Mouse (Mus musculus) liver, embryonic 14 days (tissue): Measurements from ENCODE around the gene Pbxip1. TPM values are rescaled to one million over a fixed set of nuclear protein-coding genes. Genes with fewer than 3 reads are reported as not detected.

ENCODE experiments used
- polyA plus RNA-seq: library from polyadenylated mRNA; depleted of rRNA; stranded (reverse); fragments of >200 nt; gene quantifications from 2 replicates; pipeline ENCODE4 v1.2.3, GENCODE M21; 2012; rRNA removed

Pbxip1 gene
- polyA plus RNA-seq = 2.9 and 3.3 TPM in 2 replicates

GRCm38 (mm10) chr3:89436176-89437113 lies at the start of gene Pbxip1:
Gene Pbxip1, plus strand, starts transcription at chr3:89436706.

DNA sequence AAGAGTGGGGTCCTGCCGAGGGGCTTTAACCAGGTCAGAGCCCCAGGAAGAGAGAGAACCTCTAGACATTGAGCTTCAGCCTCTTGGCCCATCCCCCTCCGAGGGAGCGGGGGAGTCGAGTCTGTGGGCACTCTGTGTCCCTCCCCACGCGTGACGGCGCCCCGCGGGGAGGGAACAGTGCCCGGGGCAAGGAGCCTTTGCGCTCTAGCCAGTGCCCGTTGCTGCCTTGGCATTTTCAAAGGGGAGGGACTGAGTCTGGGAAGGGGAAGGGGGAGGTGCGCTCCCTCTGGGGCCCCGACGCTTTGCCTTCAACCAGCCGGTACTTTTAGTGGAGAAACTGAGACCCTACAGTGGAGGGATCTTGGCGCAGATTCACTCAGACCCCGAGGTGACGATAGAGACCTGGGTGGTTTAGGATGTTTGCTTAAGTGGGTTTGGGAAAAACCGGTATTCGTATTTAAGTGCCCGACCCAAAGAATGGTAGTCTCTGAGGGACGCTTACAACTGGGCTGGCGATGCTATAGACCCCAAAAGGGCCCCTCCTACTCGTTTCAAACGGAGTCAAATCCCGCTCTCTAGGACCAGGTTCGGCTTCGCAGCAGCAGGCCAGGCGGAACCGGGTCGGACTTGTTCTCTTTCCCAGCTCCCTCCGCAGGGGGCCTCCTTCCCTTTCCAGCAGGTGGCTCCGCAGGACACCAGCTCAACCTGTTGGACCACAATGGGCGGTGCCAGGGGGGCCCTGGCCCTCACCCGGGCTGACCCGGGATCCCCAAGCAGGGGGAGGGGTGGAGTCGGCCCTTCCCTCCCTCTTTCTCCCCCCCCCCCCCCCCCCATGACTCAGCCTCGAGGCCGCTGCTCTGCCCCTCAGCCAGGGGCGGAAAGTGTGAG lies 42.3 kb upstream of the Pbxip1 start, which contains the start of gene Zbtb7b:
Gene Zbtb7b (minus strand): TSS at position 771 of the 888 bp plus-strand sequence.

DNA sequence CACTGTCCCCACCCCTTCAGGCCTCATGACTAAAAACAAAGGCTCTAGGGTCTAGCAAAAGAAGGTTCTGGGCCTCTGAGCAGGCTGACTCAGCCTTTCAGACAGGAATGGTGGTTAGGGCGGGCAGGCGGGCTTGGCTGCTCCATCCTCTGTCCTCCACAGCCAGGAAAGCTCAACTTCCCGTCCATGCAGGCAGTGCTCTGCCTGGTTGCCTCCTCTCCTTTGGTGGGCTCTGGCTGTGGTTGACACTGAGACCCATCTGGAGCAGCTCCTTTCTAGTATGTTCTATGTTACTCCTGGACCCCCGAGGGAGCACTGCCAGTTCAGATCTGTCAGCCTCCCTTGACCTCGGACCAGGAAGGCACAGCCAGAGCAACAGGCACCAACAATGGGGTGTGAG lies 33.8 kb upstream of the Pbxip1 start, which contains the start of gene Lenep:
Gene Lenep (minus strand): TSS at position 101 of the 400 bp plus-strand sequence.

DNA sequence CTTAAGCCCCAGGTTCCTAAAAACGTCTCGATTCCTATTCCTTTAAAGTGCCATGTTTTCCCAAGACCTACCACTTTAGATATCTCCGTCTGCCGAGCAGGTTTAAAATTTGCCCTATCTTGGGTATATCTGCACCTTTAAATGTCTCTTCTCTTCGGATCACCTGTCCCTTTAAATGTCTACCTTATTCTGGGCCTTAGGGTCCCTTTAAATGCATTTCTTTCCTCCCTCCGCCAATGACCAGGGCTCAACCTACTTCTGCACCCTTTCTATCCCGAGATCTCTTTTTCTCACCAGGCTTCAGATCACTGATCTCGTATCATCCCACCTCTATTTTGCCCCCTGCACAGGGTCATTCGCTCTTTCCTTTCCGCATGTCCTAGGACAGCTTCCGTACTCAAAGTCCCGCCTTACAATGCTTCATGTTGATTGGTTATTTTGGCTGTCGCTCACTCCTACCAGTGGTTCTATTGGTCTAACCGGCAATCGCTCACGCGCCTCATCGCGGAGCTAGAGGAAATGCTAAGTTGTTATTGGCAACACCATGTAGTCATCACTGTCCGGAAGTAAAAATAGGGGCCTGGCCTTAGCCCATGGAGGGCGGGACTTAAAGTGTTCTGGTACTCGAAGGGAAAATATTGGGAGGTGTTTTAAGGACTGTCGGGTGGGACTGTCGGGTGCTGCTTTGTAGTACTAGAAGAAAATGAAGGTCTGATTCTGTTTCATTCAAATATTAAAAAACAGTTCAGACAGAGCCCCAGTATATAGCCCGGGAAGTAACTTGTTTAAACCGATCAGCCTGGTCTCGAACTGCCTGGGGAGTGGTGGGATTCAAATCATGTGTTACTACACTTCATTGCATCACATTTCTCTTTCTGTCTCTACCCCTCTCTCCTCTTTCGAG lies 24.8 kb upstream of the Pbxip1 start, which contains the start of gene Flad1:
Gene Flad1 (minus strand): TSS at position 381 of the 904 bp plus-strand sequence.

GRCm38 (mm10) chr3:89418170-89418860 lies 18.2 kb upstream of the Pbxip1 start, which contains the start of the genes Cks1b and Shc1:
Gene Cks1b, minus strand, starts transcription at chr3:89418383.
Gene Shc1, plus strand, starts transcription at chr3:89418443.

DNA sequence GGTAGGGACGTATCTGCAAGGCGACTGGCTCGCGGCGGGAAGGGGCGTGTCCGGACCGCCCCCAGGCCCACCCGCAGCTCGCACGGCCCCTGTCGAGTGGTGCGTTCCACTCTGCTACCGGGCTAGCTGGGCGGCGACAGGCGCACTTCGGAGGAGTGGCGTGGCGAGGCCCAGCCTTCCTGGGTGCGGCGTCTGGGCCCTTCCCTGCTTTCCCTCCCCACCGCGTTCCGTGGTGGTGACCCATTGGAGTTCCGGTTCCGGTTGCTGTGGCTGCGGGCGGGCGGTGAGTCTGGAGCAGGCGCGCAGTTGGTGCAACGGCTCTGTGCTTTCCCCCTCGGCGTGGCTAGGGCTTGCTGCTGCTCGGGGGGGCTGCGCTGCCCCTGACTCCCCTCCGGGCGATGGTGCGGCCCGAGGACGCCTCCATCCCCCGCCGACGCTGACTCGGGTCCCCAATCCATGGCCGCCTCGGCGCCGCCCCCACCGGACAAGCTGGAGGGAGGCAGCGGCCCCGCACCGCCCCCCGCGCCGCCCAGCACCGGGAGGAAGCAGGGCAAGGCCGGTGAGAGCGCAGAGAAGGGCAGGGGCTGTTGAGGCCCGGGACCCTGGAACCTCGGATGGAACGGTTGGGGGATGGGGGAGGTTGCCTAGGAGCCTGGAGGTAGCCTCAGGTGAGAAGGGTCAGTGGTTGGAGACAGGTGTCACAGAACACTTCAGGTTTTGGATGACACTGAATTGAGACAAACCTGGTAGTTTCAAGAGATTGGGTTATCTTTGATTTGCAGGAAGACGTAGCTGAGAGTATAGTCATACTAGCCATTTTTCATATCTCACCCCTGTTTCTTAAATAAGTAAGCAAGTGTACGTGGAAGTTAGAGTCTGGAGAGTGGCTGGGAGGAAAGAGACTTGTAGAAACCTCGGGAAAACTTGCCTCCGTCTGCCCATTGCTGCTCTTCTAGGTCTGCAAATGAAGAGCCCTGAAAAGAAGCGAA lies 6.0 kb upstream of the Pbxip1 start, which contains the start of gene Pygo2:
Gene Pygo2 (plus strand): TSS at position 44 of the 989 bp plus-strand sequence.

DNA sequence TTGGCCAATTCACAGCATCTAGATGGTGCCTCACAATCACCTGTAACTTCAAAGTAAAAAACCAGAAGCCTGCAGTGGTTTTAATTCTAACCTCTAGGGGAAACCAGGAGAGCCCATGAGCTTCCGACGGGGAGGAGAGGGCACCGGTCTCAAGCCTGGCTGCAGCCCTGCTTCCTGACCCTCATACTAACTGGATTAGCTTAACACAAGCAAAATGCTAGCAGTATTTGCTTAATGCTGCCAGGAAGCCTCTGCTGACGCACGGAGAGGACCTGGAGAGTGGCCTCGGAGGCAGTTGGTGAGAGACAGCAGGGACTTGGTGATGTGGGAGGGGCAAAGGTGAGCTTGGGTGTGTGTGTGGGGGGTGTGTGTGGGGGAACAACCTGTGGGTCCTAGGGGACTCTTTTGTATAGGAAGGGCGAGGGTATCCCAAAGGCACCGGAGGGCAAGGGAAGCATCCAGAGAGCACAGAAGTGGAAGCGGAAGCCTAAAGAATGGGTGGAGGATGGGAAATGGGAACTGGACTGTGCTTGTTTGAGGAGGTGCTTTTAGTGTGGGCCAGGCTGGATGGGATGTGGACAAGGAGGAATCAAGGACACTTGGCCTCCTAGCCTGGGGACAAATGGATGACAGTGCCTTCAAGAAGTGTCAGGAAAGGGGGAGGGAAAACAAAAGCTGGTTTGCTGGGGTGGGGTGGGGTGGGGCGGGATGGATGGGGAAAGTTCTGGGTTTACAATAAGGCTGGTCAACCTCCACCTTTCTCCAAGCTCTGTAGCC lies 18.1 kb downstream of the Pbxip1 start, which contains the start of gene Pmvk:
Gene Pmvk (plus strand): TSS at position 141 of the 777 bp plus-strand sequence.

Other genes with a start within 250 kb of the Pbxip1 start
- 14.6 and 18.2 TPM in 2 replicates for gene Gba, start 233.8 kb upstream of the Pbxip1 start, polyA plus RNA-seq
- gene Thbs3, start 221.5 kb upstream of the Pbxip1 start, polyA plus RNA-seq = 1.1 and 3.1 TPM in 2 replicates
- 71.4 and 87.2 TPM in 2 replicates for gene Mtx1, start 209.6 kb upstream of the Pbxip1 start, polyA plus RNA-seq
- gene Muc1, start 207.6 kb upstream of the Pbxip1 start, polyA plus RNA-seq = 0.08 and 0.14 TPM in 2 replicates
- 23.3 and 25.5 TPM in 2 replicates for gene Krtcap2, start 190.7 kb upstream of the Pbxip1 start, polyA plus RNA-seq
- 0.19 and 0.23 TPM in 2 replicates for gene Trim46, start 190.4 kb upstream of the Pbxip1 start, polyA plus RNA-seq
- gene Dpm3, start 177.3 kb upstream of the Pbxip1 start, polyA plus RNA-seq = 82.7 and 87.0 TPM in 2 replicates
- gene Slc50a1, start 166.1 kb upstream of the Pbxip1 start, polyA plus RNA-seq = 14.5 and 16.6 TPM in 2 replicates
- gene Efna1, start 155.6 kb upstream of the Pbxip1 start, polyA plus RNA-seq = 3.6 and 3.7 TPM in 2 replicates
- 0.03 and 0.15 TPM in 2 replicates for gene Efna3, start 113.7 kb upstream of the Pbxip1 start, polyA plus RNA-seq
- gene Efna4, start 98.7 kb upstream of the Pbxip1 start, polyA plus RNA-seq = 0.82 and 0.97 TPM in 2 replicates
- 5.7 and 6.1 TPM in 2 replicates for gene Adam15, start 86.7 kb upstream of the Pbxip1 start, polyA plus RNA-seq
- gene Dcst2, start 74.7 kb upstream of the Pbxip1 start, polyA plus RNA-seq = 0.03 and 0.06 TPM in 2 replicates
- gene Dcst1, start 71.5 kb upstream of the Pbxip1 start, polyA plus RNA-seq = 0.01 TPM in 1 of 2 replicates, not detected in the other
- 5.4 and 7.3 TPM in 2 replicates for gene Zbtb7b, start 41.9 kb upstream of the Pbxip1 start, polyA plus RNA-seq
- 0.49 and 0.61 TPM in 2 replicates for gene Lenep, start 33.9 kb upstream of the Pbxip1 start, polyA plus RNA-seq
- 9.2 and 9.8 TPM in 2 replicates for gene Flad1, start 24.8 kb upstream of the Pbxip1 start, polyA plus RNA-seq
- gene Cks1b, start 18.3 kb upstream of the Pbxip1 start, polyA plus RNA-seq = 124 and 141 TPM in 2 replicates
- gene Shc1, start 18.3 kb upstream of the Pbxip1 start, polyA plus RNA-seq = 34.7 and 39.6 TPM in 2 replicates
- 13.1 and 15.0 TPM in 2 replicates for gene Pygo2, start 6.5 kb upstream of the Pbxip1 start, polyA plus RNA-seq
- gene Pmvk, start 17.8 kb downstream of the Pbxip1 start, polyA plus RNA-seq = 33.0 and 35.2 TPM in 2 replicates
- gene Kcnn3, start 83.5 kb downstream of the Pbxip1 start, polyA plus RNA-seq = 0.01 and 0.08 TPM in 2 replicates